In genomic region chr12:80816380-80817086, GRCm38 (mm10) we compare ENCODE assay signal across 10 mouse cellular contexts. TPM values are rescaled to one million over a fixed set of nuclear protein-coding genes. Genes with fewer than 3 reads are reported as not detected.
A peak's percentile ranks its signal among the peaks of the same experiment; 100 is the strongest.
DNase-seq lines count a peak whose midpoint lies in the region; ATAC-seq lines count a peak whose summit lies in the region.
"Had no signal": no experiment of that assay in that cellular context is flagged by ENCODE, and none has a peak within 500 bp of the region (broad histone marks: within the 10 kb centered on the region; RNA-seq: fewer than 3 reads in every experiment).

No protein-coding gene starts in this region.

- H3K4me1 ChIP-seq in forebrain, embryonic 10.5 days = peaks cover 31% of the 10 kb centered on the region
- H3K4me1 ChIP-seq in forebrain, embryonic 16.5 days (replicated peaks; ENCODE audit: control insufficient read depth, insufficient read depth, low read length) = peaks cover 12% of the 10 kb centered on the region
- H3K4me1 ChIP-seq in liver, embryonic 11.5 days (replicated peaks; ENCODE audit: control insufficient read depth, insufficient read depth, low read length) = peaks cover 82% of the 10 kb centered on the region

- DNase-seq in forebrain, embryonic 10.5 days (ENCODE audit: extremely low spot score, low spot score) = no peak
- peak; percentile 49 for DNase-seq in 416B (ENCODE audit: low read depth)
- DNase-seq in cerebellum, postnatal 10 days = peak; percentile 87 to 93
- no peak for DNase-seq in liver, embryonic 11.5 days (ENCODE audit: low spot score)
- DNase-seq in retina, adult 2 months (ENCODE audit: low read depth, low spot score) = peak; percentile 18
- no peak for DNase-seq in kidney, adult 8-10 months
- no peak for DNase-seq in right cerebral cortex, postnatal 36 days (ENCODE audit: low spot score in 2 of 2)

- no peaks in the 10 kb centered on the region for H3K36me3 ChIP-seq in forebrain, embryonic 10.5 days (replicated peaks)
- no peaks in the 10 kb centered on the region for H3K36me3 ChIP-seq in forebrain, embryonic 16.5 days (ENCODE audit: control insufficient read depth, insufficient read depth)
- no peaks in the 10 kb centered on the region for H3K36me3 ChIP-seq in liver, embryonic 11.5 days (ENCODE audit: control insufficient read depth, insufficient read depth, low read length)

- no peak overlapping the region for H3K4me3 ChIP-seq in forebrain, embryonic 10.5 days
- H3K4me3 ChIP-seq in forebrain, embryonic 16.5 days (replicated peaks; ENCODE audit: low read length) = no peak overlapping the region
- no peak overlapping the region for H3K4me3 ChIP-seq in liver, embryonic 11.5 days (ENCODE audit: low read depth, low read length)
- H3K4me3 ChIP-seq: erythroblast, embryonic 14.5 days had no signal

- 61% methylated on average over 1 of the region's 1 CpGs for WGBS in forebrain, embryonic 10.5 days
- WGBS in forebrain, embryonic 16.5 days = 48% methylated on average over 1 of the region's 1 CpGs
- 58% methylated on average over 1 of the region's 1 CpGs for WGBS in liver, embryonic 11.5 days

- H3K27me3 ChIP-seq in forebrain, embryonic 10.5 days (ENCODE audit: poor library complexity, severe bottlenecking) = no peaks in the 10 kb centered on the region
- no peaks in the 10 kb centered on the region for H3K27me3 ChIP-seq in forebrain, embryonic 16.5 days (replicated peaks; ENCODE audit: control insufficient read depth, insufficient read depth, low read length)
- no peaks in the 10 kb centered on the region for H3K27me3 ChIP-seq in liver, embryonic 11.5 days (replicated peaks; ENCODE audit: control insufficient read depth, insufficient read depth, low read length)
- H3K27me3 ChIP-seq: CH12.LX had no signal

- no peak overlapping the region for H3K4me2 ChIP-seq in forebrain, embryonic 16.5 days (ENCODE audit: low read length)
- no peak overlapping the region for H3K4me2 ChIP-seq in liver, embryonic 11.5 days

- H3K9me3 ChIP-seq in forebrain, embryonic 10.5 days = no peaks in the 10 kb centered on the region
- no peaks in the 10 kb centered on the region for H3K9me3 ChIP-seq in forebrain, embryonic 16.5 days (ENCODE audit: control insufficient read depth, low read length)
- no peaks in the 10 kb centered on the region for H3K9me3 ChIP-seq in liver, embryonic 11.5 days (ENCODE audit: control insufficient read depth, low read length)

- H3K27ac ChIP-seq in forebrain, embryonic 10.5 days = peak overlapping the region; percentile 58
- H3K27ac ChIP-seq in forebrain, embryonic 16.5 days (ENCODE audit: low read length) = no peak overlapping the region
- peak overlapping the region; percentile 65; the same call in 1 of the 2 replicates for H3K27ac ChIP-seq in liver, embryonic 11.5 days (ENCODE audit: low read depth, low read length)

- no peak overlapping the region for H3K9ac ChIP-seq in forebrain, embryonic 16.5 days (replicated peaks; ENCODE audit: low read depth, low read length)
- no peak overlapping the region for H3K9ac ChIP-seq in liver, embryonic 11.5 days (ENCODE audit: low read depth, low read length)

- no peak for ATAC-seq in forebrain, embryonic 16.5 days
- no peak for ATAC-seq in liver, embryonic 11.5 days (replicated peaks; ENCODE audit: low FRiP score)

RNA-seq across cellular contexts. Expression of gene Susd6, which starts 26.2 kb away (rescaled TPM):
- 11.9 and 13.0 TPM in 2 replicates for polyA plus RNA-seq in forebrain, embryonic 10.5 days (2016; fragmentation: Nextera tagmentation; extraction: Ambion mirVana)
- 14.3 and 14.4 TPM in 2 replicates for polyA plus RNA-seq in forebrain, embryonic 16.5 days (2015; fragmentation: Nextera tagmentation; extraction: Ambion mirVana)
- 21.5 and 21.7 TPM in 2 replicates for polyA plus RNA-seq in liver, embryonic 11.5 days (2014; fragmentation: Nextera tagmentation; extraction: Ambion mirVana)

RNA-seq across cellular contexts. Expression of gene Ccdc177, which starts 56.0 kb away (rescaled TPM):
- 1.6 and 1.7 TPM in 2 replicates for polyA plus RNA-seq in forebrain, embryonic 10.5 days (2016; fragmentation: Nextera tagmentation; extraction: Ambion mirVana)
- 4.3 and 4.5 TPM in 2 replicates for polyA plus RNA-seq in forebrain, embryonic 16.5 days (2015; fragmentation: Nextera tagmentation; extraction: Ambion mirVana)
- not detected in 2 replicates for polyA plus RNA-seq in liver, embryonic 11.5 days (2014; fragmentation: Nextera tagmentation; extraction: Ambion mirVana)
- polyA plus RNA-seq: erythroblast, embryonic 14.5 days had no signal

Comparison
In these comparisons a context has a peak if more than half of its experiments do, and no peak if none do; other contexts are left out.
1. DNase-seq: peak in 416B (single experiment), cerebellum, postnatal 10 days (2 of 2) and retina, adult 2 months (single experiment); none in forebrain, embryonic 10.5 days (single experiment), liver, embryonic 11.5 days (single experiment), kidney, adult 8-10 months (0 of 2) and right cerebral cortex, postnatal 36 days (0 of 2).